Mouse (Mus musculus): ENCODE measurements at regions not wholly inside any gene's neighbourhood (a gene's known extent, or its start where the extent isn't known, plus 50 kb on each side); places are given as distances from the start of the nearest gene placed in this dataset.
A peak's percentile ranks its signal among the peaks of the same experiment; 100 is the strongest.
"Not testable (repeated sequence)": the region's sequence is repeated elsewhere in the genome, so short reads cannot be mapped to it uniquely, and the experiment has no call there.

DNA sequence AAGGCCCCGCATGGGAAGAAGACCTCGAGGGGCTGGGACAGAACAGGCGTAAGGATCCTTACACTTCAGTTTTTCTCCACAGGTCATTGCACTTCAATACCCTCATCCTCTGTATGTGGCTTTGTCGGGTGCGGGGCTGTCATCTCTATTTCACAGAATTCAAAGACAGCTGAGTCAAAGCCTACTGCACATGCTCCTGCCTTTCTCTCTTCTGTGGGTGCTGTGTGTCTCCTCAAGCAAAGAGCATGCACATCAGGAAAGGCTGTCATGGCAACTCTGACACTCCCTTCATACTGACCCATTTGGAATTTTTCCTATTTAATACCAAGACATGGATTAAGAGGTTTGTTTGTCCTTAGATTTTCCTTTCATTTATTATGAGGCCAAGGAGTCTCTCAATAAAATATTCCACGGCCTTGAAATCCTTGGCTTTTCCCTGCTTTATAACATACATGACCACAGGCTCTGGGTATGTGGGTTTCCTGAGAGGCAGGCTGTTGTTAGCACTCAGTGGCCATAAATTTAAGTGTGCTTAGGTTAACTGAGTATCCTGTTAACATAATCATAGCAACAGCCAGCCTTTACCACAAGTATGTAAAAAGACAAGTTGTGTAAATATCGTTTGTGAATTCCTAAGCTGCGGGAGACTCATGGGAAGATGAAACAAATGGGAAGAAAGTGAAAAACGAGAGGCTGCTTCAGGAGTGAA lies 574.5 kb downstream of the Dcdc2c start:
- ATAC-seq (ENCODE audit: low TSS enrichment) = peak; percentile 11; the same call in 1 of the 2 replicates

DNA sequence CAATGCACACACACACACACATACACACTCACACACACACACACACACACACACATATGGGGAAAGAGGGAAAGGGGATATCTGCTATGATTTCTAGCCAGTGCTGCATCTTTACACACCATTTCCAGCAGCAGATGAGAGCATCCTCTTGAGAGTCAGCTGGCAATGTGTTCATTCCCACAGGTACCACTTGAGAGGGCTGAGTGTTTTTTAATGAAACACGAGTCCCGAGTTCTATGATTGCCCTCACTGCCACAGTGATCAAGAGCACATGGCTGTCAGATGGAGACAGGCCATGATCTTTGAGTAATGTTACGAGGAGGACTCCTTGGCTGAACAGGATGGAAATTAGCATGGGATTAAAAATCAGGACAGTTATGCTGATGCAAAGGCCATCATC lies 589.3 kb downstream of the Dcdc2c start:
- no peak for ATAC-seq (ENCODE audit: low TSS enrichment)

- ATAC-seq (ENCODE audit: low TSS enrichment) = no peak
Observed at GRCm38 (mm10) chr12:27960064-27960463, 592.1 kb downstream of the Dcdc2c start.

DNA sequence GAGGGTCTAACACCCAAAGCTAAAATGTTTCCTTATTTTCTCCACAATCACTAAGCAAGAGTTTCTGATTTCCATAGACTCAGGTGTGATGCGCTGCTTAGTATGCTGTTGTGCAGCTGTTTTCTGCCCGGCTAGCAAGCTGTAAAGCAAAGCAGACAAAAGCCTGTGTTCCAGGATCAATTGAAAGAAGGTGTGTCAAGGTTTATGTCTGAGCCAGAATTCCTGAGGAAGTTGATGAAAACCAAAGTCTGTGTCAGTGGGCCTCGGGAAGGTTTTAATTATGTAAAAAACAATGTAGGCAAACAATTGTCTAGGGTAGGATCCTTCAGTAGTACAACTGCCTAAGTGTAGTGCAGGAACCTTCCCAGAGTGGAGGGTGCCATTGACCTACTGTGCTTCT lies 604.6 kb downstream of the Dcdc2c start:
- ATAC-seq (ENCODE audit: low TSS enrichment) = no peak

GRCm38 (mm10) chr12:27946866-27947459 lies 604.6 kb upstream of the Sox11 start:
- no peak for ATAC-seq (ENCODE audit: low TSS enrichment)

DNA sequence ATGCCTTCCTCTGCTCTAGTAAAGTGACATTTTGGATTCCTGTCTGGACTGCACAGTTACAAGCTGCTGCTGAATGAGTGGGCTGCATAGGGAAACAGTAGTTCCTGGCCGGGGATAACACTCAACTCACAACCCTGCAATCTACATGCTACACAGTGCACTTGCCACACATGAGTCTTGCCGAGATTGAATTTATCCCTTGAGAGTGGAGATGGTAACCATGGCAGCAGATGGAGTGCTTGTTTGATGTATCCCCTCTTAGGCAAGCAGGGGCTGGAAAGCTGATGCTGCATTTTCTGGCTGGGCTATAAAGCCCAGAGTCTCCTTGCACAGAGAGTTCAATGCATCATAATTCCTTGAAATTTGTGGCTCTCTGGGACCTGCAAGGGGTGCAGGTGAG lies 603.0 kb upstream of the Sox11 start:
- ATAC-seq (ENCODE audit: low TSS enrichment) = peak; percentile 64

DNA sequence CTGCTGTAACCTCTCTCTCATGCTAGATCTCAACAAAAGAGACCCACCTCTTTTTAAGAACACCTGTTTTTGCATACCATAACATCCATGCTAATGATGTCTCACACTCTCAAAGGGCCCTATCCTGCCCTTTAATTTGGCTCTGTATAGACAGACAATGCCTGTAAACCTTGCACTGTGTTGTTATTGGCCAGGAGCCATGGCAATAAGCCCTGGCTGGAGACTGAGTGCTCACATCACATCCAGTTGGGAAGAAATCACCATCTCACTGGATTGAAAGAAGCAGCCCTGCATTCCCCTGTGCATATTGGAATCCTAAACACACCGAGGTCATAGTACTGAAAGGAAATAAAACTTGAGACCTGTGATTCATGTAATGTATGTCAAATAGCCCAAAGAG lies 598.7 kb upstream of the Sox11 start:
- no peak for ATAC-seq (ENCODE audit: low TSS enrichment)

DNA sequence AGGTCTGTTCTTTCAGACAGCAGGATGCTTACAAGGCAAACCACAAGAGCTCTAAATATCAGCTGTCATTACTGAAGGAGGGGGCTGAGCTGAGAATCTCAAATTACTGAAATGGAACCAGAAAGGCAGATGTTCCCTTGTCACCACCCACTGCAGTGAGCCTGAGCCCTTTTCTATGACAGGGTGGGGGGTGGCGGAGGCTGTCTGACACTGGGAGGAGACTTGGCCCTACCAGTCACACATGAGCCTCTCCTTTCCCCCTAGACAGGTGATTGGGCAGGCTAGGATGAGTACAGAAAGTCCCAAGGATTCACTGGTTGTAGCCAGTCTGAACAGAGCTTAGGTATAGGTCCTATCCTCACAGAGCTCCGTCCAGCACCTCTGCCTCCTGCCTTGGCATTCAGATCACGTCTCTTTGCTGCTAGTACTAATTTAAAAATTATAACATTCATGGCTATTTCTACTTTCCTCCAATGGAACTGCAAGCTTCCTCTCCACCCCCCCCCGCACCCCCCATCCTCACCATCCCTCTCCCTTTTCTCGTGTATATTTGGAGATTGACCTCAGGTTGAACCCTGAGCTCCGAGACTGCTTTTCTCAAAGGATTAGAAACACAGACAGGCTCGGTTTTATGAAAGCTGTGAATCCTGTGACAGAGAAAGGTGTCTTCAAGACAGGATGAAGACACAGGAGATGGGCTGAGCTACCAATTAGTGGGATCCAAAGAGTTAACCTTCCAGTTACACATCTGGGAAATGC lies 590.2 kb upstream of the Sox11 start:
- peak; percentile 90 for ATAC-seq (ENCODE audit: low TSS enrichment)

DNA sequence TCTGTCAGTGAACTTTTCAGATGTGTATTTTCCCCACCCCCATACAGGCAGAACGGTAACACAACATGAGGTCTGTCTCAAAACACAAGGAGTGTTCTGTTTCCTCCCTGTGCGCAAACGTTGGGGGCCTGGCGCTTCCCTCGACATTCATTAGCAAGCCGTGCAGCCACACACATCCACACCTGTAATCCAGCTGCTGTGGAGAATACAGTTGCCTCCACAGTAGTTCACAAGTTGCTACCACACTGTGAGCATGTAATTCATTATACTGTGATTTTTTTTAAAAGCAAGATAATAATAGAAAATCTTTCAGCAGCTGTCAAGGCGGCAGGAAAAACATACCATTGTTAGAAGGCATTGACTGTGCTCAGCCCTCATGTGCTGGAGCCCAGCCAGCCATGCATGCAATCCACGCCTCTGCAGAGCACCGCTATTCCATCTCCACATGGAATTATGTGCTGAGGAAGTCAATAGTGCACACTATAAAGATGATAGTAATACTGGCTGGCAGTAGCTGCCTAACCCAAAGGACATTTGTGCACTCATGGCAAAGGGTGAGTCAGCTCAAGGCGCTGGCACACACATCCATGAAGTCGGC lies 586.1 kb upstream of the Sox11 start:
- no peak for ATAC-seq (ENCODE audit: low TSS enrichment)

- peak; percentile 64 for ATAC-seq (ENCODE audit: low TSS enrichment)
Observed at GRCm38 (mm10) chr12:27926730-27927129, 584.4 kb upstream of the Sox11 start.

- no peak for ATAC-seq (ENCODE audit: low TSS enrichment)
Observed at GRCm38 (mm10) chr12:27920607-27921006, 578.2 kb upstream of the Sox11 start.

GRCm38 (mm10) chr12:27916401-27916920 lies 574.1 kb upstream of the Sox11 start:
- ATAC-seq (ENCODE audit: low TSS enrichment) = no peak

- no peak for ATAC-seq (ENCODE audit: low TSS enrichment)
Observed at GRCm38 (mm10) chr12:27909417-27910100, 567.2 kb upstream of the Sox11 start.

GRCm38 (mm10) chr12:27896682-27897081 lies 554.3 kb upstream of the Sox11 start:
- ATAC-seq (ENCODE audit: low TSS enrichment) = not testable (repeated sequence)

GRCm38 (mm10) chr12:27881720-27882119 lies 539.3 kb upstream of the Sox11 start:
- ATAC-seq (ENCODE audit: low TSS enrichment) = no peak

DNA sequence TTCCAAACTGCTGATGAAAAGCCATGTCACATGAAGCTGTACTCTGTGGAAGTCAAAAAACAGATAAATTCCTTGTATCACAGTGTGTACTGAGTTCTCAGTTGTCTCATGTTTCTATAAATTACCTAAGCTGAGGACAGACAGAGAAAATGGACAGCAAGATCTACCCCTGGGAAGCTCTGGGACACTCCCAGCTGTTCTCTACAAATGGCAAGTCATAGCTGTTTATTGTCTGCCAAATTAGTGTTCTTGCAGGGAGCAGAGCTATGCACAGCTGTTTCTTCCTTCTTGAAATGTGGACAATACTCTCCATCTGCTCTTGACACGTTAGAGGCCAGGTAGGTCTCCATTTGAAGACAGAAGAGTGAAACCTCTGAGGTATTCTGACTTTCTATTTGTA lies 524.0 kb upstream of the Sox11 start:
- no peak for ATAC-seq (ENCODE audit: low TSS enrichment)

DNA sequence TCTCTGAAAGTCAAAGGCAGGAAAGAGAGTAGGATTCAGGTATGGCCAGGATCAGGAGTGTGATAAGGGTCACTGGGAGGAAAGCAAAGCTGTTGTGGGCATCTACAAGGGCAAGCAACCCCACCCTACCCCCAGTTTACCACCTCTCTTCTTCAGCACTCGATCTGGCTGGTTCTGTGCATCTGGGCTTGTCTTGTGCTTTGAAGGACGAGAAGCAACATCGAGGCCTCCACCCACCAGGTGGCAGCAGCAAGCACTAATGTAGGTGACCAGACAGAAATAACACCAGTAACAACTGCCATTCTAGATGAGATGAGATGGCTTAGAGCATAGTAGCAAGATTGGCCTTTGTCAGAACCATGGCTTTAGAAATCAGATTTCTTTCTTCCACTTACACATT lies 507.2 kb upstream of the Sox11 start:
- ATAC-seq (ENCODE audit: low TSS enrichment) = no peak

DNA sequence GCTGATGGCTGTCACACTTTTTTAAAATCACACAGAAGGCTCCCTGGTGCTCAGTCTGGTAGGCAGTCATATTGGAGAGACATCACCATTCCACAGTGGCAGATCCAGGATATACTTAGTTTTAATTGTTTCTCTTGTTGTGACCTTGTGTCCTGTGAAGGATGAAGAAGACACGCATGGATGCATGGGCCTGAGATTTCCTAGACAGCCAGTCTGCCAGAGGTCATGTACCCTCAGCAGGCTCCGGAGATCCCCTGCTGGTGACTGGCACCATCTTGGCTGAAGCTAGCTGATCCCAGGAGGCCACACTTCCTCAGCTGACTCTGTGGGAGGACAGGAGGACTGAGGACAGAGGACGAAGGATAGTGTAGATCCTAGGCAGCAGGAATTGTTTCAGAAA lies 506.7 kb upstream of the Sox11 start:
- ATAC-seq (ENCODE audit: low TSS enrichment) = no peak

- no peak for ATAC-seq (ENCODE audit: low TSS enrichment)
Observed at GRCm38 (mm10) chr12:27848141-27848540, 505.8 kb upstream of the Sox11 start.

GRCm38 (mm10) chr12:27847397-27847796 lies 505.0 kb upstream of the Sox11 start:
- no peak for ATAC-seq (ENCODE audit: low TSS enrichment)

DNA sequence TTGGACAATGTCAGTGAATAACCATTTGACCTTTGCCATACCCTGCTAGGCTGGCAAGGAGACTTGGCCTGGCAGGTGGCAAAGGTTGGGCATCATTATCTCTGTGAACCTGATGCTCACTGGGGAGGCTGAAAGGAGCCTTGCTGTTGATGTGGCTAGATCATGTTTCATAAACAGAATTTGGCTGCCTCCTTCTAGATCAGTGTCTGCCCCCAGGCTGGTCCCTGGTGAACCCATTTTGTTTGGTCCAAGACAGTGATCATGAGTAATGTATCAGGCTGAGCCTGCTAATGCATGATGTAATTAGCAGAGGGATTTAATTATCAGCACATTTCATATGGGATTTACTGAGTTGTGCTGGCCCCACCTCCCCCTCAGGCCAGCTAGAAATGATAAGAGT lies 502.6 kb upstream of the Sox11 start:
- no peak for ATAC-seq (ENCODE audit: low TSS enrichment)

GRCm38 (mm10) chr12:27838955-27839354 lies 496.6 kb upstream of the Sox11 start:
- ATAC-seq (ENCODE audit: low TSS enrichment) = no peak

All from frontal cortex, adult (tissue).